Mouse (Mus musculus) embryo, embryonic 10 days (tissue): ENCODE measurements around the gene Pdpn.
"Not testable (repeated sequence)": the region's sequence is repeated elsewhere in the genome, so short reads cannot be mapped to it uniquely, and the experiment has no call there.

ENCODE experiments used
- DNase-seq: peaks from one replicate; pipeline ENCODE4 v3.0.0-alpha.2; 2015; ENCODE audit warnings: low spot score

Pdpn gene

DNA sequence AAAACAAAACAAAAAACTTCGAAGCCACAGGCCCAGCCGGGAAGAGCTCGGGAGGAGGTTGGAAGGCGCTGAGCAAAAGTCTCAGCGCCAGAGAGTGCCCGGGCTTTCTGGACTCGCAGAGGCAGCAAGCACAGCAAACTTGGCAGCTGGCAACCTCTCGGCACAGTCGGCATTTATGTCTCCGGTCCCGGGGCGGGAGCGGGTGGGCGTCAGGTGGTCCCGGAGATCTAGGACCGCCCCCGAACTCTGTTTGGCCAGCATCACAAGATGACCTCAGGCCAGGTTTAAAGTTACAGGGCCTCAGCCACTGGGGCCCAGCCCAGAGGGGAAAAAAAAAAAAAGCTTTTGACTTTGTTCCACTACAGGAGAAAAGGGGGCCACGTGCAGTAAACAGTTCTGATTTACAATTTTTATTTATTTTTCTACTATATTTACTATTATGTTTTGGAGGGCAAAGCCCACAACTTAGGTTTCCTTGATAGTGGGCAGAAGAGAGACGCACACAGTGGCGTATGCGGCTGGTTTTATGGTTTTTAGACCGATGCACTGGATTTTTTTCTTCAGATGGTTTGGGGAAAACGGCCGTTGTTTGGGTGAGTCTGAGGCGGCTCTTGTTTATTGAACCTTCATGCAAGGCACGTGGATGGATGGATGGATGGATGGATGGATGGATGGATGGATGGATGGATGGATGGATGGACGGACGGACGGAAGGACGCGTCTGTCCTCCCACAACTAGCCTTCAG lies at the start of gene Pdpn:
Pdpn (minus strand) TSS at position 240 of the 746 bp plus-strand sequence.
- peak; percentile 92 for DNase-seq

DNA sequence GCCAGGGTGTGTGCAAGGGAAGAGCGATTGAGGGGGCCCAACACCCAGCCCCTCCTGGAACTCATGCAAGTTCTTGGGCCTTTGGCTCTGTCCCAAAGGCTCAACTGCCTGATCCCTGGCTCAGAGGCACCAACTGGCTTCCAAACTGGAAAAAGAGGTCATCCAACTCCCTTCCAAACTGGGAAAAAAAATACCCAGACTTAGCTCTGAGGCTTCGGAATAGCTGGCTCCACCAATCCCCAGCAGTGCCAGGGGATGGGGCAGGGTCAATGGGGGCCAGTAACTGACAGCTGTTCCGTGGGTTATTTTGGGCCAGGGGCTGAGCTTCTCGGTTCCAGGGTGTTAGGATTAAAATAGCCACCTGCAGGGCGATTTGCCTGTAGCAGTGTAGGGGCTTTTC lies 49.3 kb upstream of the Pdpn start:
- DNase-seq = no peak

GRCm38 (mm10) chr4:143345491-143345890 lies 46.1 kb upstream of the Pdpn start:
- not testable (repeated sequence) for DNase-seq

- no peak for DNase-seq
Observed at GRCm38 (mm10) chr4:143341470-143341869, 42.1 kb upstream of the Pdpn start.

- DNase-seq = no peak
Observed at GRCm38 (mm10) chr4:143339808-143340207, 40.4 kb upstream of the Pdpn start.

GRCm38 (mm10) chr4:143336096-143336495 lies 36.7 kb upstream of the Pdpn start:
- DNase-seq = no peak

GRCm38 (mm10) chr4:143334995-143335394 lies 35.6 kb upstream of the Pdpn start:
- no peak for DNase-seq

DNA sequence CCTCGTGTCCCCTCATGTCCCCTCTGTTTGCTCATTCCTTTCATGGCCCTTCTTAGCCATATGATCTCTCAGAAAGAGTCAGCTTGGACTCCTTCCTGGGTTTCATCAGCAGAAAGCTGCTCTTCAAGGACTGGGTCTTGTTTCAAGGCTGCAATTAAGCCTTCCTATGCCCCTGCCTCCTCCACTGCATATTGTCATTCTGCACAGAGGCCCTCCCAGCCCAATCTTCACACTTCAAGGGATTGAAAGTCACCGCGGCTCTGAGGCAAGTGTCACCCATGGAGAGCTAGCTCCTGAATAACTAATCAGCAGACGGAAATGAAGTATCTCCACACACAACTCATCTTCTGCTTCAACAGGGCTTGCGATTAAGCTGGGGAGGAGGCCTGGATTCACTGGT lies 34.8 kb upstream of the Pdpn start:
- no peak for DNase-seq

GRCm38 (mm10) chr4:143331787-143332186 lies 32.4 kb upstream of the Pdpn start:
- no peak for DNase-seq

- peak; percentile 87 for DNase-seq
Observed at GRCm38 (mm10) chr4:143330566-143330965, 31.2 kb upstream of the Pdpn start.

DNA sequence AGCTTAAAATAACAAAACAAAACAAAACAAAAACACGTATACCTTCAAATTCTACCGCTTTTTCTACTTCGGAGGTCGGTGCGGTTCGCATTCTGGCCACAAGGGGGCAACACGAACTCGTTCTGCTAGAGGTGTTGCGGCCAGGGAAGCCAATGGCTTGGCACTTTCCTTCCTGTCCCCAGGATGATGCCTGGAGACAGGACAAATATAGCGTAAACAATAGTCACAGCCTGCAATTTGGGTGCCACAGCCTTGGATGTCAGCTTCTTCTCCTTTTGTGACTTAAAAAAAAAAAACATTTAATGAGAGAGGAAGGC lies 26.2 kb upstream of the Pdpn start:
- DNase-seq = peak; percentile 93

- peak; percentile 25 for DNase-seq
Observed at GRCm38 (mm10) chr4:143324925-143325624, 25.7 kb upstream of the Pdpn start.

GRCm38 (mm10) chr4:143324176-143324924 lies 25.0 kb upstream of the Pdpn start:
- peak; percentile 53 for DNase-seq

DNA sequence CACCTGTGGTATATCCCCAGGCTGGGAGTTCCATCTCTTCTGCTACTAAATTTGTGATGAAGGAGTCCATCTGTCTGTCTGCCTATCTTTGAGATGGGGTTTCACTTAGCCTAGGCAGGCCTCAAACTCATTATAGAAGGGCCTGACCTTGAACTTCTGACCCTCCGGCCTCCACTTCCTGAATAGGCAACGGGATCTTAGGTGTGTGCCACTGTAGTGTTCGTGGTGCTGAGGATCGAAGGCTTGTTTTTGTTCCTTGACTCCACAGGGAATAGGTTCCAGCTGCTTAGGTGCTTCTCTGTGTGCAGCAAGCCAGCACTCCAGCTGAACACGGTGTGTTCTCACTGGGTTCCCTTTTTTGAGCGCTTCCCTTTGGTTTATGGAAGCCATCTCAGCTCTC lies 13.9 kb upstream of the Pdpn start:
- no peak for DNase-seq

- DNase-seq = peak; percentile 47
Observed at GRCm38 (mm10) chr4:143311341-143311740, 12.0 kb upstream of the Pdpn start.

DNA sequence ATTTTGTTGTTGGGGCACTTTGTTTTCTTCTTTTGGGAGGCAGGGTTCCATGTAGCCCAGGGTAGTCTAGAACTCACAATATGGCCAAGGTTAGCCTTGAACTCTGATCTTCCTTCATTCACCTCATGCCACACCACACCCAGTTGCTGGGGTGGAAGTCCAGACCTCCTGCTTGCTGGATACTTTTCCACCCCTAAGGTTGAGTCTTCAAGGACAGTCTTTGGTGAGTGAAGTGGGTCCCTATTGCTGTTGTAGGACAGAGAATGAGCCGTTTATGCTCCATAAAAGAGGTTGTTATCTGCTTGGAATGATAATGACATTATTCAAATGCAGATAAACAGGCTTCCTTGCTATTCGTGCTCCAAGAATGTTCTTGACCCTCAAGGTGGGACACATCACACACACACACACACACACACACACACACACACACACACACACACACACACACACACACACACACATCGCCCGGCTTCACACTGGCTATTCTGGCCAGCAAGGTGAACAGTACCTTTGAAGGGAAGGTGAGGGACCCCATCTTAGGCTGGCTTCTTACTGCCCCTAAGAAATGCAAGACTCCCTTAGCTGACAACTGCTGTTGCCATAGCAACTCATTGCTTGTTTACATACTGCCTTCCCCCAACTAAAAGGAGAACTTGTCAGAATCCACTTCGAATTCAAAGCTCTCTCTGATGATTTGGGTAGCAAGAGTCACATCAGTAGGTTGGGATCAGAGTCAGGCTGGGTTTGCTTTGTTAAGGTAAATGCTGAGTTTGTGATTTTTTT lies 6.8 kb upstream of the Pdpn start:
- DNase-seq = peak; percentile 36

DNA sequence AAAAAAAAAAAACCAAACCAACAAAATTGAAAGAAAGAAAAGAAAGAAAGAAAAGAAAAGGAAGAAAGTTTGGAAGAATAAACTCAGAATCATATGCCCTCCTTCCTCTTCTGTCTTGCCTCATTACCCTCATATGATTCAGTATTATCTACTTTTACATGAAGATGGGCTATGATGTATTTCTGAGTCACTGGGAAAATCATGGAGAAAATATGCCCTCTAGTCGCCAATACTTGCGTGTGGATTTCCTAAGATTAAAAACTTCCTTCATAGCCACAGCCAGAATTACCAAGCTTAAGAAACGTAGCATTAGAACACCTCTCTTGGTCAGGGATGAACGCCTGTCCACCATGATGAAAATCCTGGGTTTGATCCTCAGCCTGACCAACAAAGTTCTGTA lies 5.7 kb upstream of the Pdpn start:
- DNase-seq = no peak

- DNase-seq = no peak
Observed at GRCm38 (mm10) chr4:143302279-143302890, 3.0 kb upstream of the Pdpn start.

GRCm38 (mm10) chr4:143301875-143302274 lies 2.5 kb upstream of the Pdpn start:
- no peak for DNase-seq

DNA sequence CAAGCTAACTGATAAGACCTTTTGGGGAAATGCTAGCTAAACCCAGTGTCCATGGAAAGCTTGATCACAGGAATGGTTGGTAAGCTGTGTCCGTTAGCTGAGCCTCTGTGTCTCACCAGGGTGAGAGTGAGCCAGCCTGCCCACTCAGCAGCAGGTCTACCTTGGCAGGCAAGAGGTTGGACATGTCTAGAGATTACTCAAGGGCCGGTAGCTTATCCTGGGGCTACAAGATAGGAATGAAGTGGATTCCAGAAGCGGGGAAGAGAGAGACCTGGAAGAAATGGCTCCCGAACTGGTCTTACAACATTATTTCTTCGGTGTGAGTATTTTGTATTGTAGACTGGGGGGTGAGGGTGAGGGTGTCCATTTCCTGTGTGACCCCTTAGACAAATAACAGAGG lies 1.7 kb upstream of the Pdpn start:
- no peak for DNase-seq

GRCm38 (mm10) chr4:143300113-143300688 lies 837 bp upstream of the Pdpn start:
- peak; percentile 20 for DNase-seq
